ENCODE assay signal across 7 mouse cellular contexts in genomic region chr6:124856321-124856720, GRCm38 (mm10). TPM values are rescaled to one million over a fixed set of nuclear protein-coding genes. Genes with fewer than 3 reads are reported as not detected.
DNase-seq lines count a peak whose midpoint lies in the region; ATAC-seq and TF ChIP-seq lines count a peak whose summit lies in the region.

No protein-coding gene starts in this region.

- ATAC-seq in lung, postnatal 0 days = no peak
- ATAC-seq in hindbrain, embryonic 16.5 days = peak; percentile 79
- peak; percentile 53 for ATAC-seq in midbrain, embryonic 12.5 days (ENCODE audit: low FRiP score, low read depth)
- ATAC-seq in activated CD4-positive, CD25-positive, alpha-beta regulatory T cell, adult 4 months = no peak

- H3K27ac ChIP-seq in lung, postnatal 0 days (ENCODE audit: low read length) = no peak overlapping the region
- peak overlapping the region; percentile 98 for H3K27ac ChIP-seq in hindbrain, embryonic 16.5 days (ENCODE audit: low read depth, low read length)
- H3K27ac ChIP-seq in midbrain, embryonic 12.5 days (replicated peaks) = peak overlapping the region; percentile 95

- no peaks in the 10 kb centered on the region for H3K4me1 ChIP-seq in lung, postnatal 0 days (ENCODE audit: insufficient read depth, low read depth, low read length)
- H3K4me1 ChIP-seq in hindbrain, embryonic 16.5 days (ENCODE audit: control insufficient read depth, insufficient read depth, low read depth, low read length) = peaks cover 31% of the 10 kb centered on the region
- peaks cover 43% of the 10 kb centered on the region for H3K4me1 ChIP-seq in midbrain, embryonic 12.5 days

- TF ChIP-seq CTCF in lung, postnatal 0 days (IDR thresholded peaks at IDR 0.05) = no peak

- no peak for TF ChIP-seq EP300 in lung, postnatal 0 days (IDR thresholded peaks at IDR 0.05)

- DNase-seq in lung, postnatal 0 days (ENCODE audit: low spot score) = no peak
- no peak for DNase-seq in lung, adult 18-20 months
- peak; percentile 86 for DNase-seq in embryo, embryonic 11 days
- DNase-seq in spleen, adult 18-20 months = no peak

- peaks cover 9% of the 10 kb centered on the region; the same call in 1 of the 2 replicates for H3K27me3 ChIP-seq in lung, postnatal 0 days (replicated peaks; ENCODE audit: insufficient read depth, low read length)
- no peaks in the 10 kb centered on the region for H3K27me3 ChIP-seq in hindbrain, embryonic 16.5 days (replicated peaks; ENCODE audit: control insufficient read depth, insufficient read depth, low read length)
- peaks cover 24% of the 10 kb centered on the region for H3K27me3 ChIP-seq in midbrain, embryonic 12.5 days

- WGBS in lung, postnatal 0 days = 13% methylated on average over 14 of the region's 14 CpGs
- 9% methylated on average over 14 of the region's 14 CpGs for WGBS in hindbrain, embryonic 16.5 days
- WGBS in midbrain, embryonic 12.5 days = 9% methylated on average over 14 of the region's 14 CpGs

- H3K9me3 ChIP-seq in lung, postnatal 0 days (ENCODE audit: low read length) = no peaks in the 10 kb centered on the region
- no peaks in the 10 kb centered on the region for H3K9me3 ChIP-seq in hindbrain, embryonic 16.5 days (ENCODE audit: control insufficient read depth, low read length)
- no peaks in the 10 kb centered on the region for H3K9me3 ChIP-seq in midbrain, embryonic 12.5 days

- no peaks in the 10 kb centered on the region for H3K36me3 ChIP-seq in lung, postnatal 0 days (ENCODE audit: insufficient read depth, low read length)
- no peaks in the 10 kb centered on the region for H3K36me3 ChIP-seq in hindbrain, embryonic 16.5 days (ENCODE audit: control insufficient read depth, insufficient read depth, low read length)
- no peaks in the 10 kb centered on the region for H3K36me3 ChIP-seq in midbrain, embryonic 12.5 days

- 0 out of 2 replicates have a peak overlapping the region, but pooled peaks have one; percentile 66 for H3K4me3 ChIP-seq in lung, postnatal 0 days (ENCODE audit: low read depth, low read length)
- peak overlapping the region; percentile 73 for H3K4me3 ChIP-seq in hindbrain, embryonic 16.5 days (ENCODE audit: low read length)
- peak overlapping the region; percentile 75 for H3K4me3 ChIP-seq in midbrain, embryonic 12.5 days

- H3K9ac ChIP-seq in lung, postnatal 0 days (replicated peaks; ENCODE audit: low read depth) = no peak overlapping the region
- H3K9ac ChIP-seq in hindbrain, embryonic 16.5 days (ENCODE audit: low read depth, low read length) = peak overlapping the region; percentile 96
- H3K9ac ChIP-seq in midbrain, embryonic 12.5 days (replicated peaks) = peak overlapping the region; percentile 97

- H3K4me2 ChIP-seq in lung, postnatal 0 days (replicated peaks; ENCODE audit: low read depth, low read length) = peak overlapping the region; percentile 98
- H3K4me2 ChIP-seq in hindbrain, embryonic 16.5 days (ENCODE audit: low read length) = peak overlapping the region; percentile 76
- peak overlapping the region; percentile 85 for H3K4me2 ChIP-seq in midbrain, embryonic 12.5 days (replicated peaks)

RNA-seq across cellular contexts. Expression of gene P3h3, which starts 1.2 kb away (rescaled TPM):
- polyA plus RNA-seq in lung, postnatal 0 days (2015; fragmentation: Nextera tagmentation; extraction: Ambion mirVana) = 8.4 and 9.3 TPM in 2 replicates
- polyA plus RNA-seq in hindbrain, embryonic 16.5 days (2015; fragmentation: Nextera tagmentation; extraction: Ambion mirVana) = 7.5 and 16.2 TPM in 2 replicates
- polyA plus RNA-seq in midbrain, embryonic 12.5 days (2016; fragmentation: Nextera tagmentation; extraction: Ambion mirVana) = 21.4 and 25.6 TPM in 2 replicates
- not detected for polyA plus RNA-seq in activated CD4-positive, CD25-positive, alpha-beta regulatory T cell, adult 4 months (2017; shearing (Covaris generic))

RNA-seq across cellular contexts. Expression of gene Gpr162, which starts 7.5 kb away (rescaled TPM):
- polyA plus RNA-seq in lung, postnatal 0 days (2015; fragmentation: Nextera tagmentation; extraction: Ambion mirVana) = 0.20 and 0.26 TPM in 2 replicates
- polyA plus RNA-seq in hindbrain, embryonic 16.5 days (2015; fragmentation: Nextera tagmentation; extraction: Ambion mirVana) = 30.9 and 32.9 TPM in 2 replicates
- polyA plus RNA-seq in midbrain, embryonic 12.5 days (2016; fragmentation: Nextera tagmentation; extraction: Ambion mirVana) = 11.8 and 11.9 TPM in 2 replicates
- under 1 TPM in 1 of 2 experiments, not detected in 1; 0.21 TPM for polyA plus RNA-seq in activated CD4-positive, CD25-positive, alpha-beta regulatory T cell, adult 4 months (2017; shearing (Covaris generic))

RNA-seq across cellular contexts. Expression of gene Gnb3, which starts 16.2 kb away (rescaled TPM):
- 0.24 and 0.26 TPM in 2 replicates for polyA plus RNA-seq in lung, postnatal 0 days (2015; fragmentation: Nextera tagmentation; extraction: Ambion mirVana)
- 1.0 and 1.1 TPM in 2 replicates for polyA plus RNA-seq in hindbrain, embryonic 16.5 days (2015; fragmentation: Nextera tagmentation; extraction: Ambion mirVana)
- polyA plus RNA-seq in midbrain, embryonic 12.5 days (2016; fragmentation: Nextera tagmentation; extraction: Ambion mirVana) = 5.5 TPM in 2 replicates
- under 1 TPM in 1 of 2 experiments, not detected in 1; 0.19 TPM for polyA plus RNA-seq in activated CD4-positive, CD25-positive, alpha-beta regulatory T cell, adult 4 months (2017; shearing (Covaris generic))

RNA-seq across cellular contexts. Expression of gene Cdca3, which starts 27.0 kb away (rescaled TPM):
- polyA plus RNA-seq in lung, postnatal 0 days (2015; fragmentation: Nextera tagmentation; extraction: Ambion mirVana) = 8.2 and 11.8 TPM in 2 replicates
- 34.2 and 38.5 TPM in 2 replicates for polyA plus RNA-seq in hindbrain, embryonic 16.5 days (2015; fragmentation: Nextera tagmentation; extraction: Ambion mirVana)
- 168 and 169 TPM in 2 replicates for polyA plus RNA-seq in midbrain, embryonic 12.5 days (2016; fragmentation: Nextera tagmentation; extraction: Ambion mirVana)
- 10 to 100 TPM; 43.4 to 57.7 TPM for polyA plus RNA-seq in activated CD4-positive, CD25-positive, alpha-beta regulatory T cell, adult 4 months (2017; shearing (Covaris generic))

RNA-seq across cellular contexts. Expression of gene Usp5, which starts 27.0 kb away (rescaled TPM):
- 53.6 and 54.3 TPM in 2 replicates for polyA plus RNA-seq in lung, postnatal 0 days (2015; fragmentation: Nextera tagmentation; extraction: Ambion mirVana)
- 220 and 232 TPM in 2 replicates for polyA plus RNA-seq in hindbrain, embryonic 16.5 days (2015; fragmentation: Nextera tagmentation; extraction: Ambion mirVana)
- polyA plus RNA-seq in midbrain, embryonic 12.5 days (2016; fragmentation: Nextera tagmentation; extraction: Ambion mirVana) = 213 and 214 TPM in 2 replicates
- polyA plus RNA-seq in activated CD4-positive, CD25-positive, alpha-beta regulatory T cell, adult 4 months (2017; shearing (Covaris generic)) = 10 to 100 TPM; 58.3 to 86.0 TPM

Comparison
In these comparisons a context has a peak if more than half of its experiments do, and no peak if none do; other contexts are left out.
1. ATAC-seq: peak in hindbrain, embryonic 16.5 days (single experiment) and midbrain, embryonic 12.5 days (single experiment); none in lung, postnatal 0 days (single experiment) and activated CD4-positive, CD25-positive, alpha-beta regulatory T cell, adult 4 months (single experiment).
2. RNA of gene Gpr162, which starts 7.5 kb away (polyA plus RNA-seq): 30.9 to 32.9 TPM in hindbrain, embryonic 16.5 days and 11.8 to 11.9 TPM in midbrain, embryonic 12.5 days; 0.20 to 0.26 TPM in lung, postnatal 0 days and 0.21 TPM in activated CD4-positive, CD25-positive, alpha-beta regulatory T cell, adult 4 months; every median in the first group is over 10 times any median in the second.
3. Peak in every context shown above with its lines, with median percentiles within 50 percentile points of each other: H3K4me2 ChIP-seq and H3K4me3 ChIP-seq.